Mouse (Mus musculus) olfactory bulb, adult 2 months (tissue): ENCODE results near the gene Gm5800.
"Not testable (repeated sequence)": the region's sequence is repeated elsewhere in the genome, so short reads cannot be mapped to it uniquely, and the experiment has no call there.

Experiments
- CTCF ChIP-seq: fragments of 200-500 bp; IDR thresholded peaks from 2 replicates; pipeline ENCODE4 v1.5.1; 2012; ENCODE audit warnings: low read depth, mild to moderate bottlenecking, low read length, moderate library complexity; ENCODE audit not compliant: insufficient read depth
- POLR2A ChIP-seq: fragments of 200-500 bp; IDR thresholded peaks from 2 replicates; pipeline ENCODE4 v1.6.1; 2012; ENCODE audit warnings: mild to moderate bottlenecking, low read depth, low read length, moderate library complexity; ENCODE audit not compliant: insufficient read depth

- TF ChIP-seq CTCF, POLR2A: not testable (repeated sequence)
These were observed 21.6 kb downstream of the Gm5800 start, which contains the start of gene Gm17079 for GRCm38 (mm10) chr14:51695368-51695767.
